Mouse (Mus musculus): ENCODE measurements at regions not wholly inside any gene's neighbourhood (a gene's known extent, or its start where the extent isn't known, plus 50 kb on each side); places are given as distances from the start of the nearest gene placed in this dataset.

GRCm38 (mm10) chr3:61154087-61154486, 151.5 kb downstream of the P2ry1 start:
- TF ChIP-seq CTCF (IDR thresholded peaks at IDR 0.05; ENCODE audit: low read depth) (no peak), EP300 (IDR thresholded peaks at IDR 0.05; ENCODE audit: low read depth) (no peak)

All from heart, postnatal 0 days (tissue).